Mouse (Mus musculus): ENCODE results near the gene Eif4g1. TPM values are rescaled to one million over a fixed set of nuclear protein-coding genes. Genes with fewer than 3 reads are reported as not detected.
A peak's percentile ranks its signal among the peaks of the same experiment; 100 is the strongest.

Eif4g1 gene
- polyA plus RNA-seq, 1 experiment from 2014 or later: 127 TPM

DNA sequence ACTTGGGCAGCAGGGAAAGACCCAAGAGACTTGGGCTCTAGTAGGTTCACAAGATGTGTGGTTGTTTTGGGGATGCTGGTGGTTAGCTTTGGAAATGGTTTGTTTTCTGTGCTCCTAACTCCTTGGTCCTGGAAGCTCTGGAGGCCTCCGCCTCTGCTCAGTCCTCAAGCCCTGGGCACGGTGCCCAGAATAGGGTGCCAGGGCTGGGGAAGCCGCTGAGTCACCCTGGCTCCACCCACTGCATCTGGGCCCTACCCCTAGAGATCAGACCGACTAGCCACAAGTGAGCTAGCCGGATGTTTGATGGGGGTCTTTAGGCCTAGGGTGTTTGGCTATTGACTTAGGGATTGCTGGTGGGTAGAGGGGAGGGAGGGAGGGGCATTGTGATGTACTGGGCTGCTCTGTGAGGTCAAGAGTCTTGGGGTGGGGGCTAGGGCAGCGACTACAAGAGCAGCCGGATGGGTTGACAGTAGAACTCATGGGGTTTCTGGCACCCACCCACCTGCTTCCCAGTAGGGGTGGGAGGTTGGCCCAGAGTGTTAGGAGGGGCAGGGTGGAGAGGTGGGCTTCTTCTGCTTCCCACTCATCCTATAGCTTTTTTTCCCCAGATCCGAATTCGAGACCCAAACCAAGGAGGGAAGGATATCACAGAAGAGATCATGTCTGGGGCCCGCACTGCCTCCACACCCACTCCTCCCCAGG is 10.0 kb downstream of the Eif4g1 start:
- Histone ChIP-seq H3K4me3 (ENCODE audit: low read depth, low read length) (no peak overlapping the region), H3K9ac (ENCODE audit: low read depth, low read length) (no peak overlapping the region), H3K36me3 (ENCODE audit: control insufficient read depth, insufficient read depth, low read length) (peaks cover 66% of the 10 kb centered on the region), H3K27me3 (ENCODE audit: control insufficient read depth, insufficient read depth, low read depth, low read length) (no peaks in the 10 kb centered on the region), H3K4me1 (ENCODE audit: control insufficient read depth, insufficient read depth, low read length) (peaks cover 15% of the 10 kb centered on the region), H3K9me3 (replicated peaks; ENCODE audit: control insufficient read depth, low read length, poor library complexity, severe bottlenecking) (no peaks in the 10 kb centered on the region), H3K4me2 (ENCODE audit: low read length) (no peak overlapping the region), H3K27ac (ENCODE audit: low read length) (no peak overlapping the region)
- 74% methylated on average over 10 of the region's 10 CpGs for WGBS
- no peak for ATAC-seq

DNA sequence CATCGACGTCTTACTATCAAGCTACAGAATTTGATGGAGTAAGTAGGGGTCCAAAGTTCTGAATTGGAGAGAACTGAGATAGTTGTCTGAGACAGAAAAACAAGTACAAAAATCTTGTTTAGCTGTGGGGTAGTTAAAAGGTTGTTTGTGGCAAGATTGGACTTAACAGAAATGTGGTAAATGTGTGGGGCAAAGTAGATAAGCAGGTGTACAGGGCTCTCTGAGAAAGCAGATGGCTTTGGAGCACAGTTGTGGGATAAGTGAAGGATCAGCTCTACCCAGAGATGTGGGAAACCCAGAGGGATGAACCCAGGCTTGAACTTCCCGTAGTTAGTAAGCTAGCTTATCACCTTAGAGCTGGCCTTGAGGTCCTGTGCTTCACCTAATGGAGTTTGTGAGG is 22.7 kb downstream of the Eif4g1 start:
- H3K27ac ChIP-seq (ENCODE audit: low read length): no peak overlapping the region
- WGBS: 93% methylated on average over 3 of the region's 3 CpGs
- peaks cover 50% of the 10 kb centered on the region for H3K36me3 ChIP-seq (ENCODE audit: control insufficient read depth, insufficient read depth, low read length)

DNA sequence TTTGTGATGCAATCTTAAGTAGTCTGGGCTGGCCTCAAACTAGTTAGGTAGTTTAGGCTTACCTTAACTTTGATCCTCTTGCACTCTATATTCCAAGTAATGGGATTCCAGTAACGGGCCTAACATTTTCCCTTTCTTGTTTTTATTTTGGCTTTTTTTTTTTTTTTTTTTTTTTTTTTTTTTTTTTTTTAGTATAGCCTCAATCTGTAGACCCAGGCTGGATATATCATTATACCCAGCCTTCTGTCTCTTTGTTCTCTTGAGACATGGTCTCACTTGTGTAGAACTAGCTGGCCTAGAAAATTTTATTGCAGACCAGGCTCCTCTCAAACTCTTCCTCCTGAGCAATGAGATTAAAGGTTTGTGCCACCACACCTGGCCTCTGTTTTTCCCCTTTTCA is 23.5 kb downstream of the Eif4g1 start:
- H3K4me1 ChIP-seq (ENCODE audit: control insufficient read depth, insufficient read depth, low read length): peaks cover 30% of the 10 kb centered on the region
- WGBS: 86% methylated on average over 1 of the region's 1 CpGs
- no peak overlapping the region for H3K4me2 ChIP-seq (ENCODE audit: low read length)
- no peaks in the 10 kb centered on the region for H3K27me3 ChIP-seq (ENCODE audit: control insufficient read depth, insufficient read depth, low read depth, low read length)
- no peak overlapping the region for H3K4me3 ChIP-seq (ENCODE audit: low read depth, low read length)
- peaks cover 43% of the 10 kb centered on the region for H3K36me3 ChIP-seq (ENCODE audit: control insufficient read depth, insufficient read depth, low read length)
- H3K27ac ChIP-seq (ENCODE audit: low read length): no peak overlapping the region
- no peaks in the 10 kb centered on the region for H3K9me3 ChIP-seq (replicated peaks; ENCODE audit: control insufficient read depth, low read length, poor library complexity, severe bottlenecking)
- H3K9ac ChIP-seq (ENCODE audit: low read depth, low read length): no peak overlapping the region
- ATAC-seq: no peak

More for the DNA sequence above, 22.7 kb downstream of the Eif4g1 start:
- Histone ChIP-seq H3K9ac (ENCODE audit: low read depth, low read length) (no peak overlapping the region), H3K4me2 (ENCODE audit: low read length) (no peak overlapping the region), H3K4me3 (ENCODE audit: low read depth, low read length) (no peak overlapping the region), H3K9me3 (replicated peaks; ENCODE audit: control insufficient read depth, low read length, poor library complexity, severe bottlenecking) (no peaks in the 10 kb centered on the region), H3K4me1 (ENCODE audit: control insufficient read depth, insufficient read depth, low read length) (peaks cover 23% of the 10 kb centered on the region), H3K27me3 (ENCODE audit: control insufficient read depth, insufficient read depth, low read depth, low read length) (no peaks in the 10 kb centered on the region)
- no peak for ATAC-seq

DNA sequence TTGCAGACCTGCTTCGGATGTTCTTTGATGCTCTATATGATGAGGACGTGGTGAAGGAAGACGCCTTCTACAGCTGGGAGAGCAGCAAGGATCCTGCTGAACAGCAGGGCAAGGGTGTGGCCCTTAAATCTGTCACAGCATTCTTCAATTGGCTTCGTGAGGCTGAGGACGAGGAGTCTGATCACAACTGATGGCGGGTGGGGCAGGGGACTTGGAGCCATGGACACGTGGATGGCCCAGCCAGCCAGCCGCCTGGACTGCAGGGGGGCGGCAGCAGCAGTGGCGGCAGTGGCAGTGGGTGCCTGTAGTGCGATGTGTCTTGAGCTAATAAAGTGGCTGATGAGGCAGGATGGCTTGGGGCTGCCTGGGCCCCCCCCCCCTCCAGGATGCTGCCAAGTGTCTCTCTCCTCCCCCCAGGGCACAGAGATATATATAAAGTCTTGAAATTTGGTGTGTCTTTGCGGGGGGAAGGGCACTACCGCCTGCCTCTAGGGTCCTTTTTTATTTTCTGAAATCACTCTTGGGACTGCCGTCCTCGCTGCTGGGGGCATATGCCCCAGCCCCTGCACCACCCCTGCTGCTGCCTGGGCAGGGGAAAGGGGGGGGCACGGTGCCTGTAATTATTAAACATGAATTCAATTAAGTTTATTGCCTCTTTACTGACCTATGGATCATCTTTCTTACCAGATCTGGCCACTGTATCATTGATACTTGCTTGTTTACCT is 24.3 kb downstream of the Eif4g1 start:
- Histone ChIP-seq H3K9me3 (replicated peaks; ENCODE audit: control insufficient read depth, low read length, poor library complexity, severe bottlenecking) (no peaks in the 10 kb centered on the region), H3K36me3 (ENCODE audit: control insufficient read depth, insufficient read depth, low read length) (peaks cover 36% of the 10 kb centered on the region), H3K4me1 (ENCODE audit: control insufficient read depth, insufficient read depth, low read length) (peaks cover 32% of the 10 kb centered on the region), H3K4me3 (ENCODE audit: low read depth, low read length) (peak overlapping the region; percentile 73), H3K4me2 (ENCODE audit: low read length) (peak overlapping the region; percentile 75), H3K9ac (ENCODE audit: low read depth, low read length) (peak overlapping the region; percentile 89; the same call in 1 of the 2 replicates), H3K27me3 (ENCODE audit: control insufficient read depth, insufficient read depth, low read depth, low read length) (no peaks in the 10 kb centered on the region), H3K27ac (ENCODE audit: low read length) (peak overlapping the region; percentile 98)
- WGBS: 38% methylated on average over 16 of the region's 16 CpGs
- ATAC-seq: peak; percentile 0; the same call in 1 of the 2 replicates

DNA sequence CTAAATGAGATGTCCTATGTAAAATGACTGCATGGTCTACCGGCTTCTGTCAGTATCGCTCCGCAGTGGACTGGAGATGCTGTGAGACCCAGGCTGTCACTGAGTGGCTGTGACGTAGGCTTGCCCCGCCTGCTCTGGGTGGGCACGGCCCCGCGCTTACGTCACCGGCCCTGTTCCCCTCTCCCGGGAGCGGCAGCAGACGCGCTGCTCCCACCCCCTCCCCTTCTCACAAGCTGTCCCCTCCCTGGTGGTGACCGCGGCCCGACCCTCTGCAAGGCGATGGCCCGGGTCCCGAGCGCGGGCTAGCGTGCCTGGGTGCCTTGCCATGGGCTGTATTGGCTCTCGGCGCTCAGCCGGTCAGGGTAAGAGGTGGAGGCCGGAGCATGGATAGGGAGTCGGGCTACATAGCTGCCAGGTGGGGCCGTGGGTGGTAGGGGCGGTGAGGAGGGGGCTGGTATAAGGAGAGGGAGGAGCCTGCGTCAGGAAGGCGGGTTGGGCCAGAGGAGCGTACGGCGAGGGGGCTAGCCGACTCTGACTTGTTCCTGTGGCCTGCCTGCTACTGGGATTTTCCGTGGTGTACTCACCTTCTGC is 25.1 kb downstream of the Eif4g1 start, which contains the start of gene Fam131a:
Fam131a (plus strand) TSS at position 131 of the 591 bp plus-strand sequence.
- peaks cover 31% of the 10 kb centered on the region for H3K36me3 ChIP-seq (ENCODE audit: control insufficient read depth, insufficient read depth, low read length)
- H3K9ac ChIP-seq (ENCODE audit: low read depth, low read length): peak within 1 kb of the TSS; percentile 89
- no peaks in the 10 kb centered on the region for H3K27me3 ChIP-seq (ENCODE audit: control insufficient read depth, insufficient read depth, low read depth, low read length)
- peak within 1 kb of the TSS; percentile 75 for H3K4me2 ChIP-seq (ENCODE audit: low read length)
- peaks cover 32% of the 10 kb centered on the region for H3K4me1 ChIP-seq (ENCODE audit: control insufficient read depth, insufficient read depth, low read length)
- peak within 1 kb of the TSS; percentile 98 for H3K27ac ChIP-seq (ENCODE audit: low read length)
- no peaks in the 10 kb centered on the region for H3K9me3 ChIP-seq (replicated peaks; ENCODE audit: control insufficient read depth, low read length, poor library complexity, severe bottlenecking)
- H3K4me3 ChIP-seq (ENCODE audit: low read depth, low read length): peak within 1 kb of the TSS; percentile 73
- WGBS: under 1% methylated on average over 37 of the region's 37 CpGs
- peak; percentile 95 for ATAC-seq

DNA sequence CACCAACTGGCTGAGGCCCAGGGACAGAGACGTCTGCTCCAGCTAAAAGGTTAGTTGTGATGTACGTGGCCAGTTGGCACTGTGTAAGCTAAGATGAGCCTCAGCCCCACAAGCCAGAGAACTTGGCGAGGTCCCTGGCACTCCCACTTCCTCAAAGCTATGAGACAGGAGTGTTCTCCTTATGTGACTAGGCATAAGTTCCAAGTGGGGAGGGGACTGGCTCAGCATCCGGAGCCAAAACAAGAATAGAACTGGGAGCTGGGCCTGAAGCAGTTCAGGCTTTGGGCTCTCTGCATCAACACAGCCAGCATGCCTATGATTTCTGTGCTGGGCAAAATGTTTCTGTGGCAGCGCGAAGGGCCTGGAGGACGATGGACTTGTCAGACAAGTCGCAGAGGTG is 26.7 kb downstream of the Eif4g1 start:
- Histone ChIP-seq H3K27me3 (ENCODE audit: control insufficient read depth, insufficient read depth, low read depth, low read length) (no peaks in the 10 kb centered on the region), H3K4me2 (ENCODE audit: low read length) (peak overlapping the region; percentile 78; the same call in 1 of the 2 replicates), H3K36me3 (ENCODE audit: control insufficient read depth, insufficient read depth, low read length) (peaks cover 17% of the 10 kb centered on the region), H3K9me3 (replicated peaks; ENCODE audit: control insufficient read depth, low read length, poor library complexity, severe bottlenecking) (no peaks in the 10 kb centered on the region), H3K4me1 (ENCODE audit: control insufficient read depth, insufficient read depth, low read length) (peaks cover 32% of the 10 kb centered on the region), H3K27ac (ENCODE audit: low read length) (no peak overlapping the region; the same call in 1 of the 2 replicates), H3K4me3 (ENCODE audit: low read depth, low read length) (no peak overlapping the region), H3K9ac (ENCODE audit: low read depth, low read length) (no peak overlapping the region)
- no peak for ATAC-seq
- WGBS: 74% methylated on average over 8 of the region's 8 CpGs

DNA sequence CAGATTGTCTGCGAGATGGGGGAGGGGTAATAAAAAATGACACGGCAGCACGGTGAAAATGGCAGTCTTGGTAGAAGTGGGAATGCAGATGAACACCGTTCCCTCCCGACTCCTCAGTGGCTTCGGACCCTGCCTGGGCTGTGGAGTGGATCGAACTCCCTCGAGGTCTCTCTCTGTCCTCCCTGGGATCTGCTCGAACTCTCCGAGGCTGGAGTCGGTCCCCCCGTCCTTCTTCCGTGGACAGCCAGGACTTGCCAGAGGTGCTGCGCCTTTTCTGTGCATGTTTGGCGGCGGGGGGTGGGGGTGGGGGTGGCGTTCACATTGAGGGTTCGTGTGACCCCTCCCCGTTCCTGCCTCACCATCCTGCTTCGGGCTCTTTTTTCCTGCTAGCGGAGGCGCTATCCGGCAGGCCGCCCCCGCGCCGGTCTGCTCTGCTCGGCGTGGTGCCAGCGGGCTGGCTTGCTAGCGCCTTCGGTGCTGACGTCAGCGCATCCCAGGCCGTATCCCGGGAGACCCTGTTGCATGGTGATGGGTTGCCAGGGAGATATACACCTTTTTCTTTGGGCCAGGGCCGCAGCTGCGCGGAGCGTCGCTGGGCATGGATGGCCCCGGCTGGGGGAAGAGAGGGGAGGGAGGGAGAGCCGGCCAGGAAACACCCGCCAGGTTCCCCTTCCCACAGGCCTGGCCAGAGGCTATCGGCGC is 27.7 kb downstream of the Eif4g1 start:
- Histone ChIP-seq H3K27ac (ENCODE audit: low read length) (peak overlapping the region; percentile 87), H3K4me2 (ENCODE audit: low read length) (peak overlapping the region; percentile 78), H3K4me1 (ENCODE audit: control insufficient read depth, insufficient read depth, low read length) (peaks cover 32% of the 10 kb centered on the region), H3K9ac (ENCODE audit: low read depth, low read length) (peak overlapping the region; percentile 76), H3K9me3 (replicated peaks; ENCODE audit: control insufficient read depth, low read length, poor library complexity, severe bottlenecking) (no peaks in the 10 kb centered on the region), H3K4me3 (ENCODE audit: low read depth, low read length) (peak overlapping the region; percentile 48), H3K27me3 (ENCODE audit: control insufficient read depth, insufficient read depth, low read depth, low read length) (no peaks in the 10 kb centered on the region), H3K36me3 (ENCODE audit: control insufficient read depth, insufficient read depth, low read length) (peaks cover 12% of the 10 kb centered on the region; the same call in 1 of the 2 replicates)
- ATAC-seq: peak; percentile 83
- WGBS: under 1% methylated on average over 46 of the region's 46 CpGs

DNA sequence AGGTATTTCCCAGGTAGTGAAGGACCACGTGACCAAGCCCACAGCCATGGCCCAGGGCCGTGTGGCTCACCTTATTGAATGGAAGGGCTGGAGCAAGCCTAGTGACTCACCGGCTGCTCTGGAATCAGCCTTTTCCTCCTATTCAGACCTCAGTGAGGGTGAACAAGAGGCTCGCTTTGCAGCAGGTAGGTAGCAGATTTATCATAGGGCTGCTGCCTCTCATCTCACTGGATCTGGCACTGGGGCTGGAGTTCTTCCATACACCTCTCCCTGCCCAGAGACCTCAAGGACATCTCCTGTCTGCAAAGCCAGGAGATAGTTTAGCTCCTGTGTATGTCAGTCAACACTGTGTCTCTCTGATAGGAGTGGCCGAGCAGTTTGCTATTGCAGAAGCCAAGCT is 31.2 kb downstream of the Eif4g1 start:
- Histone ChIP-seq H3K4me1 (ENCODE audit: control insufficient read depth, insufficient read depth, low read length) (peaks cover 31% of the 10 kb centered on the region), H3K9ac (ENCODE audit: low read depth, low read length) (no peak overlapping the region), H3K4me3 (ENCODE audit: low read depth, low read length) (no peak overlapping the region), H3K4me2 (ENCODE audit: low read length) (no peak overlapping the region), H3K27me3 (ENCODE audit: control insufficient read depth, insufficient read depth, low read depth, low read length) (no peaks in the 10 kb centered on the region), H3K27ac (ENCODE audit: low read length) (no peak overlapping the region), H3K36me3 (ENCODE audit: control insufficient read depth, insufficient read depth, low read length) (peaks cover 7% of the 10 kb centered on the region; the same call in 1 of the 2 replicates), H3K9me3 (replicated peaks; ENCODE audit: control insufficient read depth, low read length, poor library complexity, severe bottlenecking) (no peaks in the 10 kb centered on the region)
- ATAC-seq: no peak
- WGBS: 84% methylated on average over 5 of the region's 5 CpGs
